Mouse (Mus musculus) ovary, adult 2 months (tissue): Measurements from ENCODE around the gene Ift20. TPM values are rescaled to one million over a fixed set of nuclear protein-coding genes. Genes with fewer than 3 reads are reported as not detected.

ENCODE experiments used
- polyA plus RNA-seq: library from polyadenylated mRNA; depleted of rRNA; stranded (reverse); fragments of >200 nt; gene quantifications from 2 replicates; pipeline ENCODE4 v1.2.3, GENCODE M21; 2012; rRNA removed

Ift20 gene
- polyA plus RNA-seq, result 115 and 119 TPM in 2 replicates

GRCm38 (mm10) chr11:78536080-78536689 is at the start of gene Ift20, which contains the start of gene Tnfaip1:
Gene Ift20 (plus strand): TSS chr11:78536361.
Gene Tnfaip1 (minus strand): TSS chr11:78536332.

DNA sequence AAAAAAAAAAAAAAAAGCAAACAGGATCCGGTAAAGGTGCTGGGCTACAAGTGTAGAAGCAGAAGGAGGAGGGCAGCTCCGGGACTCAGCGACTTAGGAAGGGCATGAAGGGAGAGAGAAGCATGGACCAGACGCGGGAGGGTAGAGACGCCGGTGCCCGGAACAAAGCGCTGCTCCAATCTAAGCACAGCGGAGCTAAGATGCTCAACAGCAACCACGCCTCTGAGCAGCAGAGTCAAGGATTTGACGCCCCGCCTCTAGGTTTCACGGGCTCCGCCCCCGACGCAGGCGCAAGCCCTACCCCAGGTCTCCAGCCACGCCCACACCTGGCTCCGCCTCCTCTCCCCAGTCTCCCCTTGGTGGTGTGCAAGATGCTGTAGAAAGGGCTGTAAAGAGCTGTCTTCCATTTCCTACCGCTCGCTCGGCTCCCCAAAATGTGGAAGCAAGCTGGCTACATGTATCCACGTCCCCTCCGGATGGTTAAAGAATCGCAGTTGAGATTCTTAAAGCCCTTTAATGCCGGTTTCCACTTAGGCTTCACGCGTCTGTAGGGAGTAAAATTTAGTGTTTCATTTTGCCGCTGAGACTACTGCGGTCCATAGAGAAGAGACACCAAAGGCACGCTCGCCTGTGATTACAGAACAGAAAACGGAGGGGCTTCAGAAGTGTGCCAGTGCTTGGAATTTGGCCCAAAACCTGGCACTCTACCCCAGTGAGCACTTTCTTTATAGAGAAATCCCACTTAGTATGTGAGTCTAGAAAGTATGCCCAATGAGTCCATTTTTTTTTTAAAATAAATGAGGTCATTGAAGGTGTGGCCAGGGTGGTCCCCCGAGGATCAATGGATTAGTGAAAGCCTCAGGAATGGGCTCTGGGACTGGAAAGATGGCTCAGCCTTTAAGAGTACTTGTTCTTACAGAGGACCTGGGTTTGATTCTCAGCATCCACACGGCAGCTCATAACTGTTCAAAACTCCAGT is 38.3 kb upstream of the Ift20 start, which contains the start of gene Sarm1:
TSS of gene Sarm1 (minus strand) at position 211 of the 979 bp plus-strand sequence.

GRCm38 (mm10) chr11:78499004-78499403 is 37.2 kb upstream of the Ift20 start, which contains the start of gene Vtn:
Gene Vtn (plus strand): TSS chr11:78499091.

GRCm38 (mm10) chr11:78502909-78503650 is 33.1 kb upstream of the Ift20 start, which contains the start of gene Sebox:
Gene Sebox (plus strand): TSS chr11:78503447.

DNA sequence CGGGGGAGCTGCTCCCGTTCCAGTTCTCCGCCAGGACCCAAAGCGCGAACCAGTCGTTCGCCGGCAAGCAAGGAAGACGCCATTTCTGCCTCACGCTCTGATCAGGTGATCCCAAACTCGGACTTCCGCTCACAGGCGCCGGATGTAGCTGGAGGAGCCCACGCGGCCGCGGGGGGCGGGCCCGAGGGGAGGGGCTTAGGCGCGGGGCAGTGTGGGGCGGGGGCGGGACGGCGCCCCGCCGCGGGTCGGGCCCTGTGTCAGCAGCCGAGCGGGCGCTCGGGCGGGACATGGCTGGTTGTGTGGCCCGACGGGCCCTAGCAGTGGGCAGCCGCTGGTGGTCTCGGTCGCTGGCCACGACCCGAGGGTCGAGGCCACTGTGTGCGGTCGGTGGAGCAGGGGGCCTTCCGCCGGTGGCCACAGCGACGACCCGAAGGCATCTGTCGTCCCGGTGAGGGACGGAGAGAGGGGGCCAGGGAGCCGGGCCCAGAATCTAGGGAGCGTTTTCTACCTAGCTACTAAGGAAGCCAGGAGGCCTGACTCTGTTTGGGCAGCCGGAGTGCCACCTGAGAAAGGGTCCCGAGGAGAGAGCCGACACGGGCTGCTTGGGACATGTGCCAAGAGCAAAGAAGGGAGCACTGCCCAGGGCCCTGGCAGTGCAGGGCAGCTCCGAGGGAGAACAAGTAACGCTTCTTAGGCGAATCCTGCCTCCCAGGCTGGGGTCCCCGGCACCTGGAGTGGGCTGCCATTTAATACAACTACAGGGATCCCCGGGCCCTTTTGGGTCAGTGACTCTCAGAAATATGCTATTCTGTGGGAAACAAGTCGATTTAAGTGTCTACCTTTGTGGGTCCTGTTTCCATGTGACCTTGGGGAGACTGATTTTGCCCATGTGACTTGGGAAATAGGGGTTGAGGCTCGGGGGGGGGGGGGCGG is 23.9 kb upstream of the Ift20 start, which contains the start of the genes Tmem199 and Poldip2:
TSS of gene Tmem199 (minus strand) at position 148 of the 933 bp plus-strand sequence.
TSS of gene Poldip2 (plus strand) at position 169 of the 933 bp plus-strand sequence.

GRCm38 (mm10) chr11:78550168-78551058 is 14.3 kb downstream of the Ift20 start, which contains the start of gene Tmem97:
Gene Tmem97 (minus strand): TSS chr11:78550777.

Other genes with a start within 250 kb of the Ift20 start
- gene BC030499, start 245.5 kb upstream of the Ift20 start, polyA plus RNA-seq, result 0.15 and 0.23 TPM in 2 replicates
- gene Spag5, start 234.8 kb upstream of the Ift20 start, polyA plus RNA-seq, result 11.1 and 11.4 TPM in 2 replicates
- gene Aldoc, start 213.4 kb upstream of the Ift20 start, polyA plus RNA-seq, result 67.1 and 68.0 TPM in 2 replicates
- gene Pigs, start 207.9 kb upstream of the Ift20 start, polyA plus RNA-seq, result 107 and 137 TPM in 2 replicates
- gene Unc119, start 192.9 kb upstream of the Ift20 start, polyA plus RNA-seq, result 97.4 and 148 TPM in 2 replicates
- gene Foxn1, start 149.8 kb upstream of the Ift20 start, polyA plus RNA-seq, result not detected in 2 replicates
- gene Slc13a2, start 114.1 kb upstream of the Ift20 start, polyA plus RNA-seq, result 1.8 TPM in 2 replicates
- 45.6 and 45.9 TPM in 2 replicates for gene Slc46a1, start 70.7 kb upstream of the Ift20 start, polyA plus RNA-seq
- 1.8 and 2.0 TPM in 2 replicates for gene Sarm1, start 38.6 kb upstream of the Ift20 start, polyA plus RNA-seq
- 9.1 and 12.5 TPM in 2 replicates for gene Vtn, start 37.3 kb upstream of the Ift20 start, polyA plus RNA-seq
- 1.8 and 2.2 TPM in 2 replicates for gene Sebox, start 32.9 kb upstream of the Ift20 start, polyA plus RNA-seq
- gene Tmem199, start 24.2 kb upstream of the Ift20 start, polyA plus RNA-seq, result 10.1 and 13.4 TPM in 2 replicates
- gene Poldip2, start 24.2 kb upstream of the Ift20 start, polyA plus RNA-seq, result 75.3 and 83.9 TPM in 2 replicates
- gene Tnfaip1, start within 50 bp of the Ift20 start, polyA plus RNA-seq, result 42.6 and 47.1 TPM in 2 replicates
- 26.2 and 35.9 TPM in 2 replicates for gene Tmem97, start 14.4 kb downstream of the Ift20 start, polyA plus RNA-seq
- gene Nlk, start 161.0 kb downstream of the Ift20 start, polyA plus RNA-seq, result 25.1 and 46.5 TPM in 2 replicates
- 55.4 and 62.8 TPM in 2 replicates for gene Ccnq, start 215.4 kb downstream of the Ift20 start, polyA plus RNA-seq